Mouse (Mus musculus) frontal cortex, postnatal 10 days (tissue): ENCODE data around the gene Klrb1b.
"Not testable (repeated sequence)": the region's sequence is repeated elsewhere in the genome, so short reads cannot be mapped to it uniquely, and the experiment has no call there.

Source experiments
- DNase-seq, 2 experiments: peaks; one replicate each; pipeline ENCODE4 v3.0.0; 2022; ENCODE audit warnings: low spot score in 2 of 2, mixed read lengths in 1 of 2

Gene Klrb1b

GRCm38 (mm10) chr6:128840669-128841068 is 14.5 kb upstream of the Klrb1b start:
- not testable (repeated sequence) for DNase-seq

GRCm38 (mm10) chr6:128839921-128840320 is 13.8 kb upstream of the Klrb1b start:
- no peak for DNase-seq

GRCm38 (mm10) chr6:128839266-128839771 is 13.2 kb upstream of the Klrb1b start:
- peak; percentile 69 to 75 for DNase-seq

GRCm38 (mm10) chr6:128838342-128839265 is 12.5 kb upstream of the Klrb1b start:
- peak; percentile 76 to 88 for DNase-seq

- peak in 1 of 2 experiments; percentile 50 for DNase-seq
Measured at GRCm38 (mm10) chr6:128837454-128838341, 11.6 kb upstream of the Klrb1b start.

- DNase-seq: no peak
Measured at GRCm38 (mm10) chr6:128836955-128837334, 10.8 kb upstream of the Klrb1b start.

GRCm38 (mm10) chr6:128836191-128836954 is 10.2 kb upstream of the Klrb1b start:
- DNase-seq: no peak

- no peak for DNase-seq
Measured at GRCm38 (mm10) chr6:128835571-128835970, 9.4 kb upstream of the Klrb1b start.

GRCm38 (mm10) chr6:128833046-128833445 is 6.9 kb upstream of the Klrb1b start:
- no peak for DNase-seq

- no peak for DNase-seq
Measured at GRCm38 (mm10) chr6:128829837-128830236, 3.7 kb upstream of the Klrb1b start.

- no peak for DNase-seq
Measured at GRCm38 (mm10) chr6:128826781-128827180, 650 bp upstream of the Klrb1b start.

GRCm38 (mm10) chr6:128818083-128818802 is 7.9 kb downstream of the Klrb1b start:
- DNase-seq: no peak

GRCm38 (mm10) chr6:128808532-128808931 is 17.6 kb downstream of the Klrb1b start:
- DNase-seq: no peak

- no peak for DNase-seq
Measured at GRCm38 (mm10) chr6:128807021-128807420, 19.1 kb downstream of the Klrb1b start.

GRCm38 (mm10) chr6:128804823-128805640 is 21.1 kb downstream of the Klrb1b start:
- peak in 1 of 2 experiments; percentile 48 for DNase-seq

GRCm38 (mm10) chr6:128802999-128803857 is 22.9 kb downstream of the Klrb1b start:
- peak; percentile 92 to 93 for DNase-seq

GRCm38 (mm10) chr6:128802557-128802956 is 23.6 kb downstream of the Klrb1b start:
- no peak for DNase-seq

GRCm38 (mm10) chr6:128800696-128801095 is 25.4 kb downstream of the Klrb1b start:
- not testable (repeated sequence) for DNase-seq

GRCm38 (mm10) chr6:128799896-128800270 is 26.2 kb downstream of the Klrb1b start:
- no peak for DNase-seq
